Mouse (Mus musculus) CH12.LX (cell line): ENCODE results near the gene Aars. TPM values are rescaled to one million over a fixed set of nuclear protein-coding genes. Genes with fewer than 3 reads are reported as not detected.
A peak's percentile ranks its signal among the peaks of the same experiment; 100 is the strongest.

Experiments
- DNase-seq: peaks from one replicate; pipeline ENCODE4 v3.0.0-alpha.2; 2013; ENCODE audit errors: extremely low read depth
- H3K27ac ChIP-seq: 2 replicates; pipeline ENCODE4 v1.5.1; 2012; ENCODE audit warnings: low read depth, mild to moderate bottlenecking, control low read depth, moderate library complexity; ENCODE audit not compliant: insufficient read depth
- H3K27me3 ChIP-seq: replicated peaks from 2 replicates; pipeline ENCODE3; 2012; ENCODE audit warnings: inconsistent platforms
- H3K36me3 ChIP-seq, 2 experiments: replicated peaks in 1 of 2; 2 replicates each; pipeline versions ENCODE3 to v1.6.1; 2012; ENCODE audit warnings: inconsistent platforms in 1 of 2, low read length in 1 of 2, mild to moderate bottlenecking in 1 of 2, mixed read lengths in 1 of 2, moderate library complexity in 1 of 2; ENCODE audit not compliant: control insufficient read depth in 1 of 2, insufficient read depth in 1 of 2
- H3K4me1 ChIP-seq, 2 experiments: 2 replicates each; pipeline ENCODE4 v1.6.1; 2012; ENCODE audit warnings: inconsistent platforms in 1 of 2, moderate library complexity in 1 of 2; ENCODE audit not compliant: insufficient read depth in 2 of 2, control insufficient read depth in 1 of 2
- H3K4me2 ChIP-seq: 2 replicates; pipeline ENCODE4 v1.6.1; 2012; ENCODE audit warnings: low read depth, mild to moderate bottlenecking, control low read depth; ENCODE audit not compliant: poor library complexity, insufficient read depth, severe bottlenecking
- H3K4me3 ChIP-seq, 3 experiments: fragments of 150-350 bp in 1 of 3; sonication (generic) in 1 of 3; replicated peaks in 1 of 3; 2 replicates each; pipeline versions ENCODE3 to v1.5.1; 2011 to 2012; ENCODE audit warnings: low read depth in 2 of 3, low read length in 2 of 3, mild to moderate bottlenecking in 2 of 3, moderate library complexity in 2 of 3, control low read depth in 1 of 3, improper control_type of control experiment in 1 of 3, inconsistent platforms in 1 of 3, mixed read lengths in 1 of 3; ENCODE audit not compliant: poor library complexity in 1 of 3
- H3K79me2 ChIP-seq: replicated peaks from 2 replicates; pipeline ENCODE4 v1.6.1; 2012; ENCODE audit warnings: mild to moderate bottlenecking, moderate library complexity; ENCODE audit not compliant: control insufficient read depth, poor library complexity, insufficient read depth, severe bottlenecking; ENCODE audit errors: extremely low read depth
- H3K9ac ChIP-seq: 2 replicates; pipeline ENCODE4 v1.6.1; 2012; ENCODE audit warnings: low read depth, mild to moderate bottlenecking, control low read depth, moderate library complexity; ENCODE audit not compliant: insufficient read depth
- H3K9me3 ChIP-seq: replicated peaks from 2 replicates; pipeline ENCODE3; 2012; ENCODE audit warnings: low read length, inconsistent platforms, mixed read lengths
- BHLHE40 ChIP-seq: IDR thresholded peaks from 2 replicates; pipeline ENCODE4 v1.6.1; 2011; ENCODE audit warnings: mild to moderate bottlenecking, low read depth, low read length, improper control_type of control experiment
- ELF1 ChIP-seq: IDR thresholded peaks from 2 replicates; pipeline ENCODE4 v1.6.1; 2014; ENCODE audit warnings: low read depth, mild to moderate bottlenecking, inconsistent platforms, low read length, improper control_type of control experiment
- ETS1 ChIP-seq: conservative IDR thresholded peaks from 2 replicates; pipeline ENCODE4 v1.6.1; 2012; ENCODE audit warnings: low read depth, mild to moderate bottlenecking, inconsistent platforms, low read length, improper control_type of control experiment, moderate library complexity
- GABPA ChIP-seq: IDR thresholded peaks from 2 replicates; pipeline ENCODE4 v1.6.1; 2012; ENCODE audit warnings: low read depth, low read length, improper control_type of control experiment, inconsistent platforms; ENCODE audit not compliant: insufficient replicate concordance
- HCFC1 ChIP-seq: IDR thresholded peaks from 2 replicates; pipeline ENCODE4 v1.6.1; 2012; ENCODE audit warnings: low read depth, mild to moderate bottlenecking, inconsistent platforms, low read length, improper control_type of control experiment
- IRF4 ChIP-seq: IDR thresholded peaks from 2 replicates; pipeline ENCODE4 v1.6.1; 2014; ENCODE audit warnings: low read depth, mild to moderate bottlenecking, inconsistent platforms, low read length, improper control_type of control experiment
- JUND ChIP-seq: conservative IDR thresholded peaks from 2 replicates; pipeline ENCODE4 v1.6.1; 2011; ENCODE audit warnings: low read depth, low read length, improper control_type of control experiment
- KAT2A ChIP-seq: IDR thresholded peaks from 2 replicates; pipeline ENCODE4 v1.6.1; 2012; ENCODE audit warnings: low read length, improper control_type of control experiment, inconsistent platforms; ENCODE audit not compliant: insufficient replicate concordance
- MAFK ChIP-seq: IDR thresholded peaks from 2 replicates; pipeline ENCODE4 v1.6.1; 2011; ENCODE audit warnings: low read length, improper control_type of control experiment; ENCODE audit not compliant: insufficient replicate concordance
- MEF2A ChIP-seq: IDR thresholded peaks from 2 replicates; pipeline ENCODE4 v1.6.1; 2014; ENCODE audit warnings: low read depth, mild to moderate bottlenecking, inconsistent platforms, low read length, improper control_type of control experiment, borderline replicate concordance
- MXI1 ChIP-seq: IDR thresholded peaks from 2 replicates; pipeline ENCODE4 v1.6.1; 2011; ENCODE audit warnings: mild to moderate bottlenecking, low read depth, low read length, improper control_type of control experiment
- MYC ChIP-seq: IDR thresholded peaks from 2 replicates; pipeline ENCODE4 v1.6.1; 2011; ENCODE audit warnings: low read depth, mild to moderate bottlenecking, improper control_type of control experiment, low read length
- NELFE ChIP-seq: IDR thresholded peaks from 2 replicates; pipeline ENCODE4 v1.6.1; 2011; ENCODE audit warnings: low read depth, low read length, improper control_type of control experiment
- POLR2A ChIP-seq: IDR thresholded peaks from 2 replicates; pipeline ENCODE4 v1.6.1; 2011; ENCODE audit warnings: low read depth, mild to moderate bottlenecking, improper control_type of control experiment, low read length
- RAD21 ChIP-seq: IDR thresholded peaks from 2 replicates; pipeline ENCODE4 v1.6.1; 2011; ENCODE audit warnings: low read depth, mild to moderate bottlenecking, low read length, improper control_type of control experiment, moderate library complexity
- SIN3A ChIP-seq: IDR thresholded peaks from 2 replicates; pipeline ENCODE4 v1.6.1; 2012; ENCODE audit warnings: low read length, improper control_type of control experiment, inconsistent platforms
- SMC3 ChIP-seq: IDR thresholded peaks from 2 replicates; pipeline ENCODE4 v1.6.1; 2011; ENCODE audit warnings: low read depth, low read length, improper control_type of control experiment
- TBP ChIP-seq: conservative IDR thresholded peaks from 2 replicates; pipeline ENCODE4 v1.6.1; 2011; ENCODE audit warnings: low read depth, low read length, improper control_type of control experiment
- TCF12 ChIP-seq: IDR thresholded peaks from 2 replicates; pipeline ENCODE4 v1.6.1; 2014; ENCODE audit warnings: low read depth, mild to moderate bottlenecking, inconsistent platforms, low read length, improper control_type of control experiment
- USF2 ChIP-seq: conservative IDR thresholded peaks from 2 replicates; pipeline ENCODE4 v1.6.1; 2011; ENCODE audit warnings: low read depth, low read length, improper control_type of control experiment
- ZC3H11A ChIP-seq: IDR thresholded peaks from 2 replicates; pipeline ENCODE4 v1.6.1; 2012; ENCODE audit warnings: low read depth, mild to moderate bottlenecking, inconsistent platforms, low read length, improper control_type of control experiment
- ZNF384 ChIP-seq: IDR thresholded peaks from 2 replicates; pipeline ENCODE4 v1.6.1; 2012; ENCODE audit warnings: low read depth, low read length, improper control_type of control experiment, inconsistent platforms
- dilution Hi-C: fragments of 300-500 bp; cut with MboI; formaldehyde crosslinking; loops from 2 replicates; pipeline ENCODE4 v1.14.3; 2020; ENCODE audit warnings: low sequenced_read_pairs; ENCODE audit not compliant: extremely low pct_unique_long_range_greater_than_20kb, extremely low pct_ligation_motif_present
- in situ Hi-C: fragments of 300-500 bp; cut with MboI; formaldehyde crosslinking; loops from 3 replicates; pipeline ENCODE4 v1.14.3; 2019; ENCODE audit warnings: low sequenced_read_pairs, low pct_ligation_motif_present, low pct_unique_long_range_greater_than_20kb, mixed read lengths
- polyA plus RNA-seq: library from polyadenylated mRNA; unstranded; fragments of >175 nt; gene quantifications from 2 replicates; pipeline ENCODE4 v1.2.1, GENCODE M21; 2012; ENCODE audit warnings: low read depth; ENCODE audit not compliant: insufficient read length
- total RNA-seq, 2 experiments: library from RNA; depleted of rRNA; stranded (reverse); fragments of 300-350 nt in 1 of 2; fragments of >200 nt in 1 of 2; gene quantifications; 2 replicates each; pipeline ENCODE4 v1.2.3; 2012 to 2014

Aars gene
- total and polyA plus RNA-seq, 3 experiments = 81.9 to 142 (median 130) TPM

DNA sequence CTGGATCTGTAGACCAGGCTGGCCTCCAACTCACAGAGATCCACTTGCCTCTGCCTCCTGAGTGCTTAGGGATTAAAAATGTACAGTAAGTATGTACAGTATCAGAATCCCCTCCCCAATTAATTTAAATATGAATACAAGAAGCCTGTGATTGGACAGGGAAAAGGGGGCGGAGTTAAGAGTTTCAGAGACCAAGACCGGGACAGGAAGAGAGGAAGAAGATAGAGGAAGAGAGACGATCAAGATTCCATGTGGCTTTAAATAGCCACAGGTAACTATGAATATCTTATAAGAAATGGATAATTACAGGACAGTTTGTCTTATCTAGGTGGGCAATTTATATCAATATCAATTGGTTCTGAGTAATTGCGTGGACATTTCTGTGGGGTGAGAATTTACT, 3.4 kb upstream of the Aars start:
- H3K4me2 ChIP-seq = peak overlapping the region; percentile 72
- H3K36me3 ChIP-seq = peaks cover 0 to 8% of the 10 kb centered on the region in 2 experiments
- H3K9ac ChIP-seq = peak overlapping the region; percentile 87
- H3K9me3 ChIP-seq = no peaks in the 10 kb centered on the region
- H3K27ac ChIP-seq = no peak overlapping the region
- H3K79me2 ChIP-seq = peaks cover 11% of the 10 kb centered on the region
- peaks cover 0 to 22% of the 10 kb centered on the region in 2 experiments; a peak in 3 of 4 replicates for H3K4me1 ChIP-seq
- no peaks in the 10 kb centered on the region for H3K27me3 ChIP-seq
- H3K4me3 ChIP-seq = peak overlapping the region; percentile 56 to 66 (median 64)
- no peak for TF ChIP-seq KAT2A
- TF ChIP-seq POLR2A = peak; percentile 55; the same call in 1 of the 2 replicates
- TF ChIP-seq ELF1 = peak; percentile 59; the same call in 1 of the 2 replicates
- peak; percentile 22; the same call in 1 of the 2 replicates for TF ChIP-seq HCFC1
- no peak for TF ChIP-seq USF2
- no peak for TF ChIP-seq JUND
- TF ChIP-seq MEF2A = peak; percentile 58; the same call in 1 of the 2 replicates
- peak; percentile 50; the same call in 1 of the 2 replicates for TF ChIP-seq TCF12
- TF ChIP-seq MAFK = no peak
- peak; percentile 90 for TF ChIP-seq TBP
- 0 out of 2 replicates have a peak, but pooled peaks have one; percentile 27 for TF ChIP-seq NELFE
- DNase-seq = peak; percentile 89
- in situ Hi-C loops (no loop called here), dilution Hi-C loops (no loop called here)

DNA sequence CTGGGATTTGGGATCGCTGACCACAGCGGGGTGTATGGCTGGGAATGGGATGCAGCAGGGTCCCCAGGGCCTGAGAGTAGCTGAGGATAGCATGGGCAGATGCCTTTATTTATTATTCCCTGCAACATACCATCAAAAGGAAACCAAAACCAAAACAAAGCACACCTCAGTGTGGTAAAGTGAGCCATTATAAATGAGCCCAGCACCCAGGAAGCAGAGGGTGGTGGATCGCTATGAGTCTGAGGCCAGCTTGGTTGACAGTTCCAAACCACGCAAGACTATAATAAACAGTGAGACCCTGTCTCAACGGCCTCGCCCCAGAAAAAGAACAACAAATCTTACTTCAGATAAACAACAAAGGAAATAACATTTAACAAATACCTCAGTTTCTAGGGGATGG, 2.9 kb upstream of the Aars start:
- H3K9me3 ChIP-seq = no peaks in the 10 kb centered on the region
- peak; percentile 38 for DNase-seq
- dilution Hi-C loops = no loop called here
- peak; percentile 55; the same call in 1 of the 2 replicates for TF ChIP-seq MYC
- TF ChIP-seq NELFE = no peak
- no peak for TF ChIP-seq IRF4
- TF ChIP-seq GABPA = no peak
- TF ChIP-seq SMC3 = no peak
- TF ChIP-seq RAD21 = no peak
- TF ChIP-seq BHLHE40 = no peak
- peak; percentile 64; the same call in 1 of the 2 replicates for TF ChIP-seq SIN3A
- peak; percentile 18; the same call in 1 of the 2 replicates for TF ChIP-seq ELF1
- no peak for TF ChIP-seq MAFK
- TF ChIP-seq ETS1 = 0 out of 2 replicates have a peak, but pooled peaks have one; percentile 13
- TF ChIP-seq ZNF384 = no peak
- no peak for TF ChIP-seq ZC3H11A
- TF ChIP-seq MXI1 = peak; percentile 80; the same call in 1 of the 2 replicates
- TF ChIP-seq, all 38 proteins: peak for 5
- peaks cover 0 to 8% of the 10 kb centered on the region in 2 experiments for H3K36me3 ChIP-seq
- H3K27ac ChIP-seq = no peak overlapping the region
- peaks cover 0 to 22% of the 10 kb centered on the region in 2 experiments; a peak in 3 of 4 replicates for H3K4me1 ChIP-seq
- H3K4me3 ChIP-seq = peak overlapping the region; percentile 56 to 66 (median 64)
- no peaks in the 10 kb centered on the region for H3K27me3 ChIP-seq
- in situ Hi-C loops = no loop called here
- H3K4me2 ChIP-seq = peak overlapping the region; percentile 72
- H3K9ac ChIP-seq = peak overlapping the region; percentile 87
- peaks cover 15% of the 10 kb centered on the region for H3K79me2 ChIP-seq
